Mouse (Mus musculus): ENCODE results near the gene Ugt1a10. TPM values are rescaled to one million over a fixed set of nuclear protein-coding genes. Genes with fewer than 3 reads are reported as not detected.
"Not testable (repeated sequence)": the region's sequence is repeated elsewhere in the genome, so short reads cannot be mapped to it uniquely, and the experiment has no call there.

Ugt1a10 gene
- total RNA-seq, 2 experiments from 2014 or later = not detected

DNA sequence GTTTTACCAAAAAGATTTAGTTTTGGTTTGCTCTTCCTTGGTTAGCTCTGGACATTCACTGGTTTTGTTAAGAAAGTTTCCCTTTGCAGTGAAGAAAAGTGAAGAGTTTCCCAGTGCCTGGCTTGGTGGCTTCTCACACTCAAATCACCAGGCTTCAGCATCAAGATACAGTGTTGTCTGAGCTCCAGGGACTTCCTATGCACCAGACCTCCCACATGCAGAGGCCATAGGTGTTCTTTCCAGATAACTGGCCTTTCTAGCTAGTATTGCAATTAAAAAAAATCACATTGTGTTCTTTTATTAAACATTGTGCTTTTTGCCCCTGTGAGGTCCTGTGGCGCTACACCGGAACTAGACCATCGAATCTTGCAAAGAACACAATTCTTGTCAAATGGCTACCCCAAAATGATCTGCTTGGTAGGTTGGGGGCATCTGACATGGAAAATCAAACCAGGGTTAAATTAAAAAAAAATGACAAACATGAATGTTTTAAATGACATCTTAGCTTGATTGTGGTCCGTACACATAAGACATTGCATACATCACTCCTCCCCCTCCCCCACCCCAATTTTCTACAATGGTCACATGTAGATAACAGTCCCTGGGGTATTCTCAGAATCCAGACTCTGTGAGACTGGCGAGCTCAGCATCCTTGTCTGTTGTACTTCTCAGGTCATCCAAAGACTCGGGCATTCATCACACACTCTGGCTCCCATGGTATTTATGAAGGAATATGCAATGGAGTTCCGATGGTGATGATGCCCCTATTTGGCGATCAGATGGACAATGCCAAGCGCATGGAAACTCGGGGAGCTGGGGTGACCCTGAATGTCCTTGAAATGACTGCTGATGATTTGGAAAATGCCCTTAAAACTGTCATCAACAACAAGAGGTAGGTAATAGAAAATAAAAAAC lies 160.5 kb downstream of the Ugt1a10 start:
- DNase-seq = no peak

DNA sequence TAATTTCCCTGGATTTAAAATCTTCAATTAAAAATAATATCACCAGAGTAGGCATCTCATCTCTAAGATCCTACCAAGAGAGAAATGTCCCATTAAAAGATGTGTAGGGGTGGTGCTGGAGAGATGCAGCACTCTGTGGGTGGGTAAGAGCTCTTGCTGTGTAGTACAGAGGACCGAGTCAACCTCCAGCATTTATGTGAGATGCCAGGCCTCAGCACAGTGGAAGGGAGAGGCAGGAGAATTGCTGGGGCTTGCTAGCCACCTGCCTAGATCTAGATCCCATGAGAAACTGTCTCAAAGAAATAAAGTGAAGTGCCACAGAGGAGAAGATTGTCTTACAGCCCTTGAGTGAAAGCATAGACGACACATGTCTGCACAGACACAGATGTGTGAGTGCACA lies 161.4 kb downstream of the Ugt1a10 start:
- no peak for DNase-seq

DNA sequence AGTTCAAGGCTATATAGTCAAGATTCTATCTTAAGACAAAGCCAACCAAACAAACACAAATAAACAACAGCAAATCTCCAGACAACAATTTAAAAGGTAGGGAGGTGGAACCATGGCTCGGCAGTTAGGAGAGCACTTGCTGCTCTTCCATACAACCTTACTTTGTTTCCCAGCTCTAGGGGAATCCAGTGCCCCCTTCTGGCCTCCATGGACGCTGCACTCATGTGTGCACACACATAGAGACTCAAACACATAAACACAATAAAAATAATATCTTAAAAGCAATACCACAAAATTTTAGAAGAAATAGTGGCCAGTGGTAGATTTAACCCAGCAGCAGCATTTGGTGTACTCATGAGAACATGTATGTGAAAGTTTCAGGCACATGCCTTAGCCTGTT lies 162.0 kb downstream of the Ugt1a10 start:
- DNase-seq = no peak

DNA sequence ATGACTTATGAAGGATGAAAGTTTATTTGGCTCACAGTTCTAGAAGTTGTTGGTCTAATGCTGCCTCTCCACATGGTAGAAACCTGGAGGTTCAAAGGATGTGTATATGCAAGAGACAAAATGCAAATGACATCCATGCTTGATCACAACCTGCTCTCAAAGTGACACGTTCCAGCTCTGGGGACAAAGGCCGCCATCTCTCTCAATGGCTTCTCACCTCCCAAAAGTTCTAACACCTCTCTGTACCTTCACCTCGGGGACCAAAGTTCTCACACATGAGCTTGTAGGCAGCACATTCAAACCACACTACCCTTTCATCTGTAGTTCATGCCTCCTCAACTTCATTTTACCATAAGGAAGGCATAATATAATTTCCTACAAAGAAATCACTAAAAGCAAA lies 162.4 kb downstream of the Ugt1a10 start:
- DNase-seq = no peak

GRCm38 (mm10) chr1:88218051-88218450 lies 162.9 kb downstream of the Ugt1a10 start:
- DNase-seq = peak; percentile 16

GRCm38 (mm10) chr1:88218591-88218990 lies 163.4 kb downstream of the Ugt1a10 start:
- DNase-seq = no peak

DNA sequence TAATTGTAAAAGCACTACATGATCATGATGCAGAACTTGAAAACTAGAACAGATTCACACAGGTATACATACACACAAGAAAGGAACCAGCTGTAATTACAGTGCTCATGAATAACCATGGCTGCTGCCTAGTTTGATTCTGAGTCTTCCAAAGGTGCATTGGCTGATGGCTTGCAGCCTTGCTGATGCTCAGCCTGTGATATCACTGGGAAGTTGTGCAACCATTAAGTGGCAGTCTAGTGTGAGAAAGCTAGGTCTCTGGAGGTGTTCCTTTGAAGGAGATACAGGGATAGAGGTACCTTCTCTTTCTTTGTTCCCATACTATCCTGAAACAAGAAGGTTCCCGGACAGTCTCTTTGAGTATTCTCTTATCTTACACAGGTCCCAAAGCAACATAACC lies 163.9 kb downstream of the Ugt1a10 start:
- DNase-seq = no peak

GRCm38 (mm10) chr1:88220336-88220735 lies 165.1 kb downstream of the Ugt1a10 start:
- DNase-seq = no peak

GRCm38 (mm10) chr1:88222216-88222615 lies 167.0 kb downstream of the Ugt1a10 start:
- no peak for DNase-seq

DNA sequence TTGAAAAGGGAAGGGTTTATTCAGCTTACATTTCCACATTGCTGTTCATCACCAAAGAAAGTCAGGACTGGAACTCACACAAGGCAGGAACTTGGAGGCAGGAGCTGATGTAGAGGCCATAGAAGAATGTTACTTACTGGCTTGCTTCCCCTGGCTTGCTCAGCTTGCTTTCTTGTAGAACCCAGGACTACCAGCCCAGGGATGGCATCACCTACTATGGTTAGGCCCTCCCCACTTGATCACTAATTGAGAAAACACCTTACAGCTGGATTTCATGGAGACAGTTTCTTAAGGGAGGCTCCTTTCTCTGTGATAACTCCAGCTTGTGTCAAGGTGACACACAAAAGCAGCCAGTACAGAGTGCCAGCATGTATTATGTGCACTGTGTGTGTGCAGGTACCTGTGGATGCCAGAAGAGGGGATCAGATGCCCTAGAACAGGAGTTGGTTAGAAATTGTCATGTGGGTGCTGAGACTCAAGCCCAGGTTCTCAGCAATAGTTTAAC lies 167.9 kb downstream of the Ugt1a10 start:
- DNase-seq = not testable (repeated sequence)

- no peak for DNase-seq
Measured at GRCm38 (mm10) chr1:88223591-88223990, 168.4 kb downstream of the Ugt1a10 start.

DNA sequence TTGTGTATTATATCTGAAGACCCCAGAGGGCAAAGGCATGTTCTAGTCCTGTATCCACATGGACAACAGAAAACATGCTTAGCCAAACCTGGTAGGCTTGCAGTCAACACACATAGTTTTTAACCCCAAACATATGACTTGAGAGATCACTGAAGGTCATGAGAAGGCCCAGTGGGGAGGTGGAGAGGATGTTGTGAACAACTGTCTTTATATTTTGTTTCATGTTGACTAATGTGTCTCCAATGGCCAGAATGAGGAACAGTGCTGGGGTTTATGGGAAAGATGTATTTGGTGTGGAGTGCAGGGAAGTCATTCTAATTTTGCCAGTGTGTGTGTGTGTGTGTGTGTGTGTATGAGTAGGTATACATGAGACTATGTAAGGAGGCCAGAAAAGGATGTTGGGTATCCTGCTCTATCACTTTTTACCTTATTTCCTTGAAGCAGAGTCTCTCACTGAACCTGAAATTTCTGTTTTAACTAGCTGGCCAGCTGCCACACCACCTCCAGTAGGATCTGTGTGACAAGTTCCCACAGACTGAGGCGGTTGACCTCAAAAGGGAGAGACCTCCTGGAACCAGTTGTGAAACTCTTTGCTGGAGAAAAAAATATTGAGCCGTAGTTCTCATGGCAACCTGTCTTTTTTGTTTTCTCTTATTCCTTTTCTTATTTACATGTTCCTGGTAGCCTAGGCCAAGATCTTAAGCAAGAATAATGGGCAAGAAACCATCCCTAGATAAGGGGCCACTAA lies 169.0 kb downstream of the Ugt1a10 start:
- DNase-seq = peak; percentile 27

DNA sequence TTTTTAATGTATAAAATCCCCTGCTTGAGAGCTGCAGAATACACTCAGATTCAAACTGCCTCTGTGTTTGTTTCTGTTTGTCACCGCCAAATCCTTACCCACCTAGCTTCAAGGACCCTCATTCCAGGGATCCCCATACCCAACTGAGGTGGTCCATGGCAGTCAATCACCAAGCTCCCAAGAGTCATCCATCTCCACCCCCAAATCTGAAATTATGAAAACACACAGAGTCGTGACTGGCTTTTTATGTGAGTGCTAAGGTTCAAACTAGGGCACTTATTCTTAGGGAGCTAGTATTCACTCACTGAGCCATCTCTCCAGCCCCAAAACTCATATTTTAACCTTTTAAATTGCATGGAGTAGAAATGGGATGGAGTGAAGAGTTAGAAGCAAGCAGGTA lies 170.1 kb downstream of the Ugt1a10 start:
- not testable (repeated sequence) for DNase-seq

GRCm38 (mm10) chr1:88225741-88226140 lies 170.6 kb downstream of the Ugt1a10 start:
- no peak for DNase-seq

DNA sequence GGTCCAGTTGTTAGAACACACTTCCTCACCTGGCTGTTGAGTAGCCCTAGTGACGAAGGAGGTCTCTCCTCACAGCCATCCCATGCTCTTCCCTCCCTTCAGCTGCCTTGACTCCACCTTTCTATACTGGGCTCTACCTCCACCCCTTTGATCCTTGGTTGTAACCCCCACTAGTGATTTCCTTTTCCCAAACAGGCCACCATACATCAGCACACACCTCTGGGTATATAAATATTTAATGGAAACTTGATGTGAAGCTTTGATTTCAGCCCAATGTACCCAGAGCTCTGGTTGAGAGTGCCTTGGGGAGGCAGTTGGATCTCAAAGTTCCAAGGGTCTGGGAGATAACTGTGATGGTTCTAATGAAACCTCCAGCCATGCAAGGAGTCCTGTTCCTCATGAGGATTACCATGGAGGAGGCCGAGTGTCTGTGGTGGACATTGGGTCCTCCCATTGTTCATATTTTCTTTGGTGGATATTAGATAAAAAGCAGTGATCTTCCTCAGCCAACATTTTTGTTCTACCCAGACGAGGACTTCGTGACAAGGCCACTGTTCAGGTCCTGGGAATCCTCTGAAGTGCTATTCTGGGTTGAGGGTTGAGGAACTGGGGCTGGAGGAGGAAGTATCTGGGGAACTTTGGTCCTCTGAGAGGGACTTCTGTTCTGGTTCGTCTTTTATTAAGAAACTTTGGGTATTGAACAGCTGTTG lies 171.6 kb downstream of the Ugt1a10 start, which contains the start of gene Mroh2a:
Gene Mroh2a, plus strand, starts transcription at position 317 of the 710 bp plus-strand sequence.
- DNase-seq = peak; percentile 5

- peak; percentile 4 for DNase-seq
Measured at GRCm38 (mm10) chr1:88227482-88227881, 172.3 kb downstream of the Ugt1a10 start.

DNA sequence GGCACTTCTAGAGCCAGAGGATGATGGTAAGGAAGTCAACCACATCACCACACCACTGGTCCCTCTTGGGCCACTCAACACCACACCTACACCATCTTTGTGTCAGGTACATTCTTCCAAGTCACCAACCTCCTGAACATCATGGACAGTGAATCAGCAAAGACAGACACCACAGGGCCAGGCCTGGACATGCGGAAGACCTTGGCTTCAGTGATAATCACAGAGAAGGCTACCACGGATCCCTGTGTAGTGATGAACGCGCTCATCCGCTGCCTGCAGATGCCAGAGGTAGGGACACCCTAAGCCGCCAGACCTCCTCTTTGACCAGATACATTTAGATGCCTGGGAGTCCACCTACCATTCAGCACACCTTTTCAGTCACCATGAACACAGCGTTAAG lies 172.9 kb downstream of the Ugt1a10 start:
- DNase-seq = peak; percentile 14

DNA sequence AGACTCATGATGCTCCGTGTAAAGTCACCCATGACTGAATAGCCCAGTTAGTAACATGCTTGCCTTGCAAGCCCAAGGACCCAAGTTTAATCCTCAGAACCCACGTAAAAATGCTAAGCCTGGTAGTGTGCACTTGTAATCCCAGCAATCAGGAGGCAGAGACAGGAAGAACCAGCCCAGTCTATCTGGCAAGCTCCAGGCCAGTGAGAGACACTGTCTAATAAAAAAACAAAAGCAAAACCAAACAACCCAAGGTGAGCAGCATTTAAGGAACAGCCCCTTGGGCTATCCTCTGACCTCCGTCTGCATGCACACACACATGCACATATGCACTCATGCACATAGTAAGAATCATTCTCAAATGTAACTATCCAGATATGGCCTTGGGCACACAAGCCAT lies 174.4 kb downstream of the Ugt1a10 start:
- DNase-seq = peak; percentile 7

GRCm38 (mm10) chr1:88229986-88230385 lies 174.8 kb downstream of the Ugt1a10 start:
- peak; percentile 12 for DNase-seq

GRCm38 (mm10) chr1:88230421-88230820 lies 175.2 kb downstream of the Ugt1a10 start:
- DNase-seq = peak; percentile 14

- peak; percentile 9 for DNase-seq
Measured at GRCm38 (mm10) chr1:88230981-88231802, 176.0 kb downstream of the Ugt1a10 start.

Measured in gastrocnemius, postnatal 10 days (tissue).